Mouse (Mus musculus) lung, postnatal 0 days (tissue): ENCODE measurements at regions not wholly inside any gene's neighbourhood (a gene's known extent, or its start where the extent isn't known, plus 50 kb on each side); places are given as distances from the start of the nearest gene placed in this dataset.

Source experiments
- ATAC-seq: fragments of 200-750 bp; cut with Nextera tagmentation; 2 replicates; pipeline ENCODE4 v1.8.0; 2017; ENCODE audit warnings: moderate library complexity
- DNase-seq: peaks from one replicate; pipeline ENCODE4 v3.0.0-alpha.2; 2016; ENCODE audit warnings: low spot score
- H3K27ac ChIP-seq: fragments of 300-500 bp; sonication (generic); 2 replicates; pipeline ENCODE4 v1.5.1; 2014; ENCODE audit warnings: antibody characterized with exemption, mild to moderate bottlenecking, low read length, mixed read lengths
- H3K27me3 ChIP-seq: fragments of 300-500 bp; sonication (generic); replicated peaks from 2 replicates; pipeline ENCODE4 v1.6.1; 2014; ENCODE audit warnings: low read length, mixed read lengths; ENCODE audit not compliant: insufficient read depth
- H3K36me3 ChIP-seq: fragments of 300-500 bp; sonication (generic); 2 replicates; pipeline ENCODE4 v1.6.1; 2014; ENCODE audit warnings: low read length, mixed read lengths; ENCODE audit not compliant: insufficient read depth
- H3K4me1 ChIP-seq: fragments of 300-500 bp; sonication (generic); 2 replicates; pipeline ENCODE4 v1.6.1; 2014; ENCODE audit warnings: antibody characterized with exemption, low read depth, low read length, mixed read lengths; ENCODE audit not compliant: insufficient read depth
- H3K4me2 ChIP-seq: fragments of 300-500 bp; sonication (generic); replicated peaks from 2 replicates; pipeline ENCODE4 v1.6.1; 2014; ENCODE audit warnings: low read depth, mild to moderate bottlenecking, low read length, moderate library complexity, mixed read lengths
- H3K4me3 ChIP-seq: fragments of 300-500 bp; sonication (generic); 2 replicates; pipeline ENCODE4 v1.5.1; 2014; ENCODE audit warnings: low read depth, low read length
- H3K9ac ChIP-seq: fragments of 300-500 bp; sonication (generic); replicated peaks from 2 replicates; pipeline ENCODE4 v1.6.1; 2014; ENCODE audit warnings: low read depth, mild to moderate bottlenecking
- H3K9me3 ChIP-seq: fragments of 300-500 bp; sonication (generic); 2 replicates; pipeline ENCODE4 v1.6.1; 2016; ENCODE audit warnings: low read length, mixed read lengths
- CTCF ChIP-seq: IDR thresholded peaks from 2 replicates; pipeline ENCODE4 v1.5.1; 2016; ENCODE audit warnings: antibody characterized with exemption, mild to moderate bottlenecking
- EP300 ChIP-seq: IDR thresholded peaks from 2 replicates; pipeline ENCODE4 v1.6.1; 2016; ENCODE audit warnings: antibody characterized with exemption, mild to moderate bottlenecking, control low read depth
- WGBS: fragments of 180-500 bp; shearing (Covaris S2); extraction: QIAGEN DNeasy Blood & Tissue Kit; methylation state at CpG from one replicate; pipeline ENCODE4 v1.1.7; 2014; 5-methylcytosine and 5-hydroxymethylcytosine counted together

DNA sequence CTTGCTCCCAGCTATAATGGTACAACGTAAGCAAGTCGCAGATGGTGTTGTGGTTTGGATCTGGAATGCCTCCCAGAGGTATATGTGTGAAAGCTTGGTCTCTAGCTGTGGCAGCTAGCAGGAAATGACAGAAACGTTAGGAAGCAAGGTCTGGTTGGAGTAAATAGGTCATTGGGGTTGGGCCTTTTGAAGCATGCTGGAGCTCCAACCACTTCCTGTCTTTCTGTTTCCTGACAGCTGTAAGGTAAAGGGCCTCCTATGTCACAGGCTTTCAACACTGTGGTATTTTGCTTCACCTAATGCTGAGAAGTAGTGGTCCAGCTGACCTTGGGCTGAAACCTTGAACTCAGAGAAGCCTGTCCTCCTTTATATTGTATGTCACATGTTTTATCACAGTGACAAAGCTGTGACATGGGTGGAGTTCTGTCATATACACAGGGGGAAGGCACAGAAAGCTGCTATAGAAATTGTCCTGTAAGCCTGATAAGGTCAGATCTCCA, 106.8 kb upstream of the Nabp1 start:
- Histone ChIP-seq H3K36me3 (no peaks in the 10 kb centered on the region), H3K4me1 (peaks cover 6% of the 10 kb centered on the region; the same call in 1 of the 2 replicates), H3K27ac (no peak overlapping the region), H3K27me3 (no peaks in the 10 kb centered on the region), H3K9ac (no peak overlapping the region), H3K4me2 (no peak overlapping the region), H3K9me3 (no peaks in the 10 kb centered on the region), H3K4me3 (no peak overlapping the region)
- no peak for TF ChIP-seq CTCF
- TF ChIP-seq EP300 = no peak
- ATAC-seq = peak; percentile 56
- peak; percentile 58 for DNase-seq
- WGBS = 32% methylated on average over 3 of the region's 3 CpGs

DNA sequence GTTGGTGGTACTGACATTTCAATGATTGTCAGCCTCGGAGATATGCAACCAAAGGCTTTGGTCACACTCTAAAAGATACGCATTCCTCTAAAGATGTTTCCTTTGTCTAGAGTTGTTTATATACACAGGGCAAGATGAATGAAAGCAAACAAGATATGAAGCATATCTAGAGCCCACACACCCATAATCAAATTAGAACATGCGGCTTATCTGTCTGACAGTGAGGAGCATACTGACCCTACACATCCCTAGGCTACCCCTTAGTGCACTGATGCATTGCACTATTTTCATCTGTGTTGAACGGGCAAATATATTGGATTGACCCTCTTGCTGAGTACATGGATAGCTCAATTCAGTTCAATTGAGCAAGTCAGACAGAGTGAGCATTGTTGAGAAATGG, 105.6 kb upstream of the Nabp1 start:
- H3K36me3 ChIP-seq = no peaks in the 10 kb centered on the region
- no peak overlapping the region for H3K4me3 ChIP-seq
- TF ChIP-seq EP300 = no peak
- no peak overlapping the region for H3K27ac ChIP-seq
- 53% methylated on average over 4 of the region's 4 CpGs for WGBS
- H3K9me3 ChIP-seq = no peaks in the 10 kb centered on the region
- H3K9ac ChIP-seq = no peak overlapping the region
- ATAC-seq = no peak
- H3K4me1 ChIP-seq = peaks cover 6% of the 10 kb centered on the region; the same call in 1 of the 2 replicates
- no peaks in the 10 kb centered on the region for H3K27me3 ChIP-seq
- DNase-seq = no peak
- no peak overlapping the region for H3K4me2 ChIP-seq

DNA sequence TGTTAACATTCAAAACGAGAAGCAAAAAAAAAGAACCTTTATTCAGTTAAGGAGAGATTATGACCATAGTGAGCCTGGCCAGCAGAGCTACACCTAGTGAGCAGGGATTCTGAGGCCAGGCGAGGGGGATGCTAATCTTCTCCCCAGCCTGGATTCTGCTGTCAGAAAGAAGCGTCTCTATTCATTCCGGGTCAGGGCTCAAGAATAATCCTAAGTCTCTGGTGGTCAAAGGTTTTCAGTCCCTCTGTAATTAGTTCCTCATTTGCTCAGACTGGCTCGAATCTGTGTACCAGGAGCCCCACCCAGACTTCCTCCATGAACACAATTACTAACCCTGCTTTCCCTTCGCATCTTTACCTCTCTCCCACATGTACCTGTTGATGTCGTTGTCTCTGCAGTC, 101.8 kb upstream of the Nabp1 start:
- no peak for TF ChIP-seq EP300
- no peak for TF ChIP-seq CTCF
- Histone ChIP-seq H3K4me1 (peaks cover 4% of the 10 kb centered on the region; the same call in 1 of the 2 replicates), H3K27me3 (no peaks in the 10 kb centered on the region), H3K4me3 (no peak overlapping the region), H3K27ac (no peak overlapping the region), H3K36me3 (no peaks in the 10 kb centered on the region), H3K4me2 (no peak overlapping the region), H3K9me3 (no peaks in the 10 kb centered on the region), H3K9ac (no peak overlapping the region)
- DNase-seq = no peak
- whole genome bisulfite sequencing = 57% methylated on average over 7 of the region's 7 CpGs
- ATAC-seq = no peak

DNA sequence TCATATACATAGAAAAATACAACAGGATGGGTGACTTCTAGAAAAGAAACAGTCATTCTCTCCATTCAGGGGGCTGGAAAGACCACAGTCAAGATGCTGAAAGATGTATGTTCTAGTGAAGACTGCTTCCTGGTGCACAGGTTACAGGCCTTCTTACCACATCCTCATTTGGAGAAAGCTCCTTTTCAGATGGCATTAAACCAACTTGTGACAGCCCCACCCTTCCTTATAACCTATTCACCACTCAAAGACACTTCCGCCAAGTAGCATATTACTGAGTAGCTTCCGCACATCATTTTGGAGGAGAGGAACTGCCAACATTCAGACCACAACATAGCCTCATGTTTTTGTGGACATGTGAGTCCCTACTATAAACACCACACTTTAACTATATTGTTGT, 99.5 kb upstream of the Nabp1 start:
- 88% methylated on average over 2 of the region's 2 CpGs for WGBS

DNA sequence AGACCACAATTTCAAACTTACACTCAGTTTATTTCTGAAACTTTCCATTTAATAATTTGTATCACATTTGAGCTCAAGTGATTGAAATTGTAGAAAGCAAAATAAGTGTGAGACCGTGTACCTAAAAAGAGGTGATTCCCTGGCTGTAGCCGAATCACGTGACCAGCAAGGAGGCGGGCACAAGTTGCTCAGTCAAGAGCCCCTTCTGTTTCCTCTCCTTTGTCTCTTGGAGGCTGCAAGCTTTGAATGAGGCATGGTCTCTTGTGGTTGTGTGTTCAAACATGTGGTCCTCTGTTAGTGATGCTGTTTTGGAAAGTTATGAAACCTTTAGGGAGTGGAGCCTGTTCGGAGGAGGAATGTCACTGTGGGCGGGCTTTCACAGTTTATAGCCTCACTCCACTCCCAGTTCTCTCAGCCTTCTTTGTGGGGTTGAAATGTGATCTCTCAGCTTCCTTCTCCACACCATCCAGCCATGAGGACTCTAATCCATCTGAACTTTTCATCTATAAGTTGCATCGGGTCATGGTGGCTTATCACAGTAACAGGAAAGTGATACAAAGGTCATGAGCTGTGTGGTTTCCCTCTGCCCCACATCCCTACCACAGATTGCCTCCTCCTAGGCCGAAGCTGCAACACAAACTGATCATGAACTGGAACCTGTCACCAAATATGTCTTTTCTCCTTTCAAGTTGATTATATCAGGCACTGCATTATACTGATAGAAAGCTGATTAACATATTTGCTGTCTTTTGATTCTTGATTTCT, 94.3 kb upstream of the Nabp1 start:
- DNase-seq (no peak), ATAC-seq (no peak)
- no peak overlapping the region for H3K4me2 ChIP-seq
- no peak overlapping the region for H3K9ac ChIP-seq
- H3K4me3 ChIP-seq = no peak overlapping the region
- H3K9me3 ChIP-seq = no peaks in the 10 kb centered on the region
- H3K4me1 ChIP-seq = no peaks in the 10 kb centered on the region
- WGBS = 83% methylated on average over 8 of the region's 8 CpGs
- no peak overlapping the region for H3K27ac ChIP-seq
- H3K27me3 ChIP-seq = no peaks in the 10 kb centered on the region
- TF ChIP-seq EP300 = no peak
- TF ChIP-seq CTCF = no peak
- no peaks in the 10 kb centered on the region for H3K36me3 ChIP-seq

More for the DNA sequence above, 99.5 kb upstream of the Nabp1 start:
- H3K36me3 ChIP-seq = no peaks in the 10 kb centered on the region
- H3K4me3 ChIP-seq = no peak overlapping the region
- ATAC-seq = no peak
- no peaks in the 10 kb centered on the region for H3K4me1 ChIP-seq
- H3K27ac ChIP-seq = no peak overlapping the region
- no peak overlapping the region for H3K9ac ChIP-seq
- H3K27me3 ChIP-seq = no peaks in the 10 kb centered on the region
- H3K9me3 ChIP-seq = no peaks in the 10 kb centered on the region
- DNase-seq = peak; percentile 23
- no peak for TF ChIP-seq EP300
- TF ChIP-seq CTCF = no peak
- H3K4me2 ChIP-seq = no peak overlapping the region

DNA sequence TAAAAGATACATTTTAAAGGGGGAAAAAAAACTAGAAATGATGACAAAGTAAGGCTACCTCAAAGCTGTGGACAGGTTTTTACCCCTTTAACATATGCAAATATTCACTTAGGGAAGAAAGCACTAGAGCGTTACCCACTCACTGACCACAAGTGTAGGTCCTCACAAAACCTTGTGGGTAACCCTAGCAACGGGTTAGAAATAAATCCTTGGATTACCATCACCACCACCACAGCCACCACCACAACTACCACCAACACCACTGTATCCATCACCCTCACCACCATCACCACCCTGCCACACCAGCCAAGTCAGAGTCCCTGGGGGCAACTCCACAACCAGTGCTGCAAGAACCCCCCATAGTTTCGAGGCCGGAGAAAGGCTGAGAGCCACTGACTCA, 91.4 kb upstream of the Nabp1 start:
- 86% methylated on average over 4 of the region's 4 CpGs for WGBS
- no peaks in the 10 kb centered on the region for H3K4me1 ChIP-seq
- H3K9ac ChIP-seq = no peak overlapping the region
- H3K36me3 ChIP-seq = no peaks in the 10 kb centered on the region
- H3K4me2 ChIP-seq = no peak overlapping the region
- H3K4me3 ChIP-seq = no peak overlapping the region
- no peaks in the 10 kb centered on the region for H3K27me3 ChIP-seq
- no peak overlapping the region for H3K27ac ChIP-seq
- ATAC-seq (no peak), DNase-seq (no peak)
- H3K9me3 ChIP-seq = no peaks in the 10 kb centered on the region
- TF ChIP-seq EP300 (no peak), CTCF (no peak)
